Mouse (Mus musculus): Measurements from ENCODE around the gene Palm3. TPM values are rescaled to one million over a fixed set of nuclear protein-coding genes. Genes with fewer than 3 reads are reported as not detected.

Palm3 gene
- total and polyA plus RNA-seq, 2 experiments from 2014 or later: 2.7 to 4.3 TPM

DNA sequence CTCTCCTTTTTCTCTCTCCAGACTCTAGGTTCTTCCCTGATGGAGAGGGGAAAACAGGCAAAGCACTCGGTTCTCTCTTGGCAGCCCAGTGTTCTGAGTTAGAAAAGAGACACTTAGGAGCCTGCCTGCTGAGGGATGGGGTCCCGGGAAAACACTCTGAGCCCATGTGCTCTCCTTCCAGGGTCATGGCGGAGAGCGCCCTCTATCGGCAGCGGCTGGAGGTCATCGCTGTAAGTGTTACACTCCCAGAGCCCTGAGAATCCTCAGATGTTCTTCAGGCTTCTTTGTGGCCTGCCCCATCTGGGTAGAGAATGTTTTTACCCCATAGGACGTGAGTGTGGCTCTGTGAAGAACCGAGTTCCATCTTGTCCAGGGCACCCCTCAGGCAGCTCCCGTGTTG lies 2.9 kb downstream of the Palm3 start:
- H3K4me3 ChIP-seq (ENCODE audit: low read depth, low read length): no peak overlapping the region
- ATAC-seq (no peak), DNase-seq (no peak)
- H3K9me3 ChIP-seq (ENCODE audit: low read length): no peaks in the 10 kb centered on the region
- H3K4me1 ChIP-seq (ENCODE audit: insufficient read depth): no peaks in the 10 kb centered on the region
- H3K27ac ChIP-seq (ENCODE audit: low read depth, low read length): no peak overlapping the region
- 11% methylated on average over 10 of the region's 10 CpGs for WGBS
- H3K27me3 ChIP-seq (ENCODE audit: insufficient read depth, low read length): peaks cover 8% of the 10 kb centered on the region
- H3K9ac ChIP-seq: no peak overlapping the region
- no peaks in the 10 kb centered on the region for H3K36me3 ChIP-seq (ENCODE audit: insufficient read depth)
- H3K4me2 ChIP-seq (ENCODE audit: low read depth): no peak overlapping the region
- TF ChIP-seq CTCF (IDR thresholded peaks at IDR 0.05; ENCODE audit: low read depth): peak; percentile 65

- peak overlapping the region; percentile 55 for H3K9ac ChIP-seq
- peak overlapping the region; percentile 86 for H3K4me2 ChIP-seq (ENCODE audit: low read depth)
- H3K36me3 ChIP-seq (ENCODE audit: insufficient read depth): no peaks in the 10 kb centered on the region
- no peak for TF ChIP-seq CTCF (IDR thresholded peaks at IDR 0.05; ENCODE audit: low read depth)
- no peaks in the 10 kb centered on the region for H3K4me1 ChIP-seq (ENCODE audit: insufficient read depth)
- DNase-seq: peak; percentile 72
- H3K4me3 ChIP-seq (ENCODE audit: low read depth, low read length): peak overlapping the region; percentile 48
- H3K27me3 ChIP-seq (ENCODE audit: insufficient read depth, low read length): peaks cover 8% of the 10 kb centered on the region
- no peaks in the 10 kb centered on the region for H3K9me3 ChIP-seq (ENCODE audit: low read length)
- 1% methylated on average over 41 of the region's 41 CpGs for WGBS
- ATAC-seq: peak; percentile 81
- H3K27ac ChIP-seq (ENCODE audit: low read depth, low read length): no peak overlapping the region
Observed at GRCm38 (mm10) chr8:84025863-84026262, 4.6 kb downstream of the Palm3 start.

DNA sequence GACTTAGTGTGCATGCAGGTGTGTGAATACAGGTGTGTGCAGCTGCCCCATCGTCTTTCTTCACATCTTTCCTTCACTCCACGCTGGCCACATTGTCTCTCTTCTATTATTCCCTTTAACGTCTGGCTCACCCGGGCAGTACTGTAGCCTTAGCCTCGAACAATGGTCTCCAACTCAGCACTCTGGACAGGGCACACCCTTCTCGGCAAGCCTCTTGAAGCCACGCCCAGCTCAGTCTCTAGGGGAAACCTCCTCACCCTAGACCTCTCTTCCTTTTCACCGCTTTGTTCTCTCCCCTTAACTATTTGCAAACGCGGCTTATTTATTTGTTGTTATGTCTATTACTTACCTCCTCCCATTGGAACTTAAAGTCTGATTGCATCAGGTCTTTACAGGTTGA lies 6.2 kb downstream of the Palm3 start:
- Histone ChIP-seq H3K27ac (ENCODE audit: low read depth, low read length) (no peak overlapping the region), H3K4me2 (ENCODE audit: low read depth) (no peak overlapping the region), H3K4me3 (ENCODE audit: low read depth, low read length) (no peak overlapping the region), H3K9ac (no peak overlapping the region), H3K27me3 (ENCODE audit: insufficient read depth, low read length) (peaks cover 8% of the 10 kb centered on the region; the same call in 1 of the 2 replicates), H3K9me3 (ENCODE audit: low read length) (no peaks in the 10 kb centered on the region), H3K36me3 (ENCODE audit: insufficient read depth) (no peaks in the 10 kb centered on the region), H3K4me1 (ENCODE audit: insufficient read depth) (no peaks in the 10 kb centered on the region)
- no peak for ATAC-seq
- no peak for DNase-seq
- no peak for TF ChIP-seq CTCF (IDR thresholded peaks at IDR 0.05; ENCODE audit: low read depth)
- WGBS: 12% methylated on average over 10 of the region's 10 CpGs

DNA sequence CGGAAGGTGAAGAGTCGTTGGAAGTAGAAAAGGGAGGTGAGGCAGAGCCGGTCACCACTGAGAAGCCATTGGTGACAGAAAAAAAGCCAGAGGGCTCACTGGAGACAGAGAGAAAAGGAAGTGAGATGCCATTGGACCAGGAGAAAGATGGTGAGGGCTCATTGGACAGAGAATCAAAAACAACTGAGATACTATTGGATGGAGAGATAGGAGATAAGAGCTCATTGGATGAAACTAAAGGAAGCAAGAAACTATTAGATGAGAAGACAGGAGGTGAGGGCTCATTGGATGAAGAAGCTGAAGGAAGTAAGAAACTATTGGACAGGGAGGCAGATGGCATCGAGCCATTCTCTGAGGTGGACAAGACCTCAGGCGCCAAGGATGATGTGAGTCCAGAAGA lies 8.0 kb downstream of the Palm3 start:
- Histone ChIP-seq H3K4me3 (ENCODE audit: low read depth, low read length) (no peak overlapping the region), H3K36me3 (ENCODE audit: insufficient read depth) (no peaks in the 10 kb centered on the region), H3K27ac (ENCODE audit: low read depth, low read length) (no peak overlapping the region), H3K27me3 (ENCODE audit: insufficient read depth, low read length) (peaks cover 8% of the 10 kb centered on the region; the same call in 1 of the 2 replicates), H3K9ac (no peak overlapping the region), H3K9me3 (ENCODE audit: low read length) (no peaks in the 10 kb centered on the region), H3K4me1 (ENCODE audit: insufficient read depth) (no peaks in the 10 kb centered on the region), H3K4me2 (ENCODE audit: low read depth) (no peak overlapping the region)
- 91% methylated on average over 5 of the region's 5 CpGs for WGBS
- TF ChIP-seq CTCF (IDR thresholded peaks at IDR 0.05; ENCODE audit: low read depth): no peak
- ATAC-seq: no peak
- DNase-seq: no peak

- Histone ChIP-seq H3K27me3 (ENCODE audit: insufficient read depth, low read length) (no peaks in the 10 kb centered on the region), H3K4me1 (ENCODE audit: insufficient read depth) (no peaks in the 10 kb centered on the region), H3K36me3 (ENCODE audit: insufficient read depth) (no peaks in the 10 kb centered on the region), H3K4me3 (ENCODE audit: low read depth, low read length) (no peak overlapping the region), H3K4me2 (ENCODE audit: low read depth) (no peak overlapping the region), H3K27ac (ENCODE audit: low read depth, low read length) (no peak overlapping the region), H3K9me3 (ENCODE audit: low read length) (no peaks in the 10 kb centered on the region), H3K9ac (no peak overlapping the region)
- no peak for TF ChIP-seq CTCF (IDR thresholded peaks at IDR 0.05; ENCODE audit: low read depth)
- ATAC-seq (no peak), DNase-seq (no peak)
- WGBS: 80% methylated on average over 4 of the region's 4 CpGs
Observed at GRCm38 (mm10) chr8:84032777-84033176, 11.5 kb downstream of the Palm3 start.

GRCm38 (mm10) chr8:84038015-84038414 lies 16.7 kb downstream of the Palm3 start:
- no peak overlapping the region for H3K4me2 ChIP-seq (ENCODE audit: low read depth)
- 81% methylated on average over 5 of the region's 5 CpGs for WGBS
- H3K4me3 ChIP-seq (ENCODE audit: low read depth, low read length): no peak overlapping the region
- H3K9ac ChIP-seq: no peak overlapping the region
- H3K9me3 ChIP-seq (ENCODE audit: low read length): no peaks in the 10 kb centered on the region
- ATAC-seq: no peak
- TF ChIP-seq CTCF (IDR thresholded peaks at IDR 0.05; ENCODE audit: low read depth): no peak
- peaks cover 10% of the 10 kb centered on the region for H3K27me3 ChIP-seq (ENCODE audit: insufficient read depth, low read length)
- H3K36me3 ChIP-seq (ENCODE audit: insufficient read depth): no peaks in the 10 kb centered on the region
- peaks cover 6% of the 10 kb centered on the region; the same call in 1 of the 2 replicates for H3K4me1 ChIP-seq (ENCODE audit: insufficient read depth)
- DNase-seq: no peak
- H3K27ac ChIP-seq (ENCODE audit: low read depth, low read length): no peak overlapping the region

DNA sequence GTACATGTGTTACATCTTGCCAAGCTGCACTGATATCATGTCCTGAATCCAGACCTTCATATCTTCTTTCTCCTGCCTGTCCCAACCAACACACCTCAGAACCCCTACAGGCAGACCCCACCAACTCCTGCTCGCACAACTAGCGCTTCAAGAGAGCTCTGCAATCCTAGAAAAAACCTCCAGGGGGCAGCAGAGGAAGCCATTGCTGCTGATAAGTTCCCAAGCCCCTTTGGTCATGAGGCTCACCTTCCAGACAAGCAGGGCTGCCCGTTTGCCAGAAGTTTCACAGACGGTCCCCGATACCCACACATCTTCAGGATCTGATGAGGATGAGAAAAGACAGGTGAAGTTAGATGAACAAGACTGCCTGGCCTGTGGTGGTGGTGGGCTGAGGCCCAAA lies 17.8 kb downstream of the Palm3 start:
- Histone ChIP-seq H3K4me3 (ENCODE audit: low read depth, low read length) (no peak overlapping the region), H3K4me2 (ENCODE audit: low read depth) (no peak overlapping the region), H3K9me3 (ENCODE audit: low read length) (no peaks in the 10 kb centered on the region), H3K4me1 (ENCODE audit: insufficient read depth) (peaks cover 6% of the 10 kb centered on the region; the same call in 1 of the 2 replicates), H3K27ac (ENCODE audit: low read depth, low read length) (no peak overlapping the region), H3K27me3 (ENCODE audit: insufficient read depth, low read length) (peaks cover 20% of the 10 kb centered on the region), H3K9ac (no peak overlapping the region), H3K36me3 (ENCODE audit: insufficient read depth) (no peaks in the 10 kb centered on the region)
- ATAC-seq: peak; percentile 50; the same call in 1 of the 2 replicates
- 5% methylated on average over 5 of the region's 5 CpGs for WGBS
- DNase-seq: peak; percentile 90
- TF ChIP-seq CTCF (IDR thresholded peaks at IDR 0.05; ENCODE audit: low read depth): peak; percentile 88
